Mouse (Mus musculus): ENCODE results near the gene Adamts17. TPM values are rescaled to one million over a fixed set of nuclear protein-coding genes. Genes with fewer than 3 reads are reported as not detected.

Gene Adamts17
- polyA plus RNA-seq, 1 experiment: 2.3 TPM

- H3K4me1 ChIP-seq (ENCODE audit: control insufficient read depth, insufficient read depth, low read length): no peaks in the 10 kb centered on the region
- H3K4me3 ChIP-seq (replicated peaks; ENCODE audit: control insufficient read depth, low read depth, low read length): no peak overlapping the region
- TF ChIP-seq POLR2A (IDR thresholded peaks at IDR 0.05; ENCODE audit: borderline replicate concordance, control insufficient read depth, low read depth, low read length) (no peak), CTCF (IDR thresholded peaks at IDR 0.05; ENCODE audit: control insufficient read depth, insufficient read depth, low read length) (no peak)
- WGBS: 85% methylated on average over 14 of the region's 14 CpGs
- H3K27ac ChIP-seq (ENCODE audit: control insufficient read depth, insufficient read depth, low read depth, low read length, poor library complexity): no peak overlapping the region
Measured at GRCm38 (mm10) chr7:66871940-66872511, 32.5 kb downstream of the Adamts17 start.

GRCm38 (mm10) chr7:66873235-66873634 is 33.7 kb downstream of the Adamts17 start:
- H3K27ac ChIP-seq (ENCODE audit: control insufficient read depth, insufficient read depth, low read depth, low read length, poor library complexity): no peak overlapping the region
- WGBS: 78% methylated on average over 2 of the region's 2 CpGs
- H3K4me1 ChIP-seq (ENCODE audit: control insufficient read depth, insufficient read depth, low read length): no peaks in the 10 kb centered on the region
- H3K4me3 ChIP-seq (replicated peaks; ENCODE audit: control insufficient read depth, low read depth, low read length): no peak overlapping the region
- TF ChIP-seq POLR2A (IDR thresholded peaks at IDR 0.05; ENCODE audit: borderline replicate concordance, control insufficient read depth, low read depth, low read length) (no peak), CTCF (IDR thresholded peaks at IDR 0.05; ENCODE audit: control insufficient read depth, insufficient read depth, low read length) (no peak)

- H3K4me3 ChIP-seq (replicated peaks; ENCODE audit: control insufficient read depth, low read depth, low read length): no peak overlapping the region
- TF ChIP-seq CTCF (IDR thresholded peaks at IDR 0.05; ENCODE audit: control insufficient read depth, insufficient read depth, low read length): no peak
- TF ChIP-seq POLR2A (IDR thresholded peaks at IDR 0.05; ENCODE audit: borderline replicate concordance, control insufficient read depth, low read depth, low read length): no peak
- WGBS: 76% methylated on average over 2 of the region's 2 CpGs
- no peaks in the 10 kb centered on the region for H3K4me1 ChIP-seq (ENCODE audit: control insufficient read depth, insufficient read depth, low read length)
- no peak overlapping the region for H3K27ac ChIP-seq (ENCODE audit: control insufficient read depth, insufficient read depth, low read depth, low read length, poor library complexity)
Measured at GRCm38 (mm10) chr7:66891431-66891830, 51.9 kb downstream of the Adamts17 start.

GRCm38 (mm10) chr7:66892096-66892495 is 52.6 kb downstream of the Adamts17 start:
- TF ChIP-seq POLR2A (IDR thresholded peaks at IDR 0.05; ENCODE audit: borderline replicate concordance, control insufficient read depth, low read depth, low read length): no peak
- TF ChIP-seq CTCF (IDR thresholded peaks at IDR 0.05; ENCODE audit: control insufficient read depth, insufficient read depth, low read length): no peak

GRCm38 (mm10) chr7:66902376-66902775 is 62.8 kb downstream of the Adamts17 start:
- Histone ChIP-seq H3K27ac (ENCODE audit: control insufficient read depth, insufficient read depth, low read depth, low read length, poor library complexity) (no peak overlapping the region), H3K4me1 (ENCODE audit: control insufficient read depth, insufficient read depth, low read length) (no peaks in the 10 kb centered on the region), H3K4me3 (replicated peaks; ENCODE audit: control insufficient read depth, low read depth, low read length) (no peak overlapping the region)
- 77% methylated on average over 7 of the region's 7 CpGs for WGBS
- no peak for TF ChIP-seq CTCF (IDR thresholded peaks at IDR 0.05; ENCODE audit: control insufficient read depth, insufficient read depth, low read length)
- no peak for TF ChIP-seq POLR2A (IDR thresholded peaks at IDR 0.05; ENCODE audit: borderline replicate concordance, control insufficient read depth, low read depth, low read length)

More at GRCm38 (mm10) chr7:66892096-66892495, 52.6 kb downstream of the Adamts17 start:
- H3K4me1 ChIP-seq (ENCODE audit: control insufficient read depth, insufficient read depth, low read length): no peaks in the 10 kb centered on the region
- H3K4me3 ChIP-seq (replicated peaks; ENCODE audit: control insufficient read depth, low read depth, low read length): no peak overlapping the region
- no peak overlapping the region for H3K27ac ChIP-seq (ENCODE audit: control insufficient read depth, insufficient read depth, low read depth, low read length, poor library complexity)
- WGBS: 79% methylated on average over 4 of the region's 4 CpGs

- 84% methylated on average over 5 of the region's 5 CpGs for WGBS
- H3K4me1 ChIP-seq (ENCODE audit: control insufficient read depth, insufficient read depth, low read length): no peaks in the 10 kb centered on the region
- H3K4me3 ChIP-seq (replicated peaks; ENCODE audit: control insufficient read depth, low read depth, low read length): no peak overlapping the region
- TF ChIP-seq POLR2A (IDR thresholded peaks at IDR 0.05; ENCODE audit: borderline replicate concordance, control insufficient read depth, low read depth, low read length): no peak
- TF ChIP-seq CTCF (IDR thresholded peaks at IDR 0.05; ENCODE audit: control insufficient read depth, insufficient read depth, low read length): no peak
- no peak overlapping the region for H3K27ac ChIP-seq (ENCODE audit: control insufficient read depth, insufficient read depth, low read depth, low read length, poor library complexity)
Measured at GRCm38 (mm10) chr7:66903014-66903413, 63.5 kb downstream of the Adamts17 start.

GRCm38 (mm10) chr7:66905941-66906340 is 66.4 kb downstream of the Adamts17 start:
- no peaks in the 10 kb centered on the region for H3K4me1 ChIP-seq (ENCODE audit: control insufficient read depth, insufficient read depth, low read length)
- TF ChIP-seq CTCF (IDR thresholded peaks at IDR 0.05; ENCODE audit: control insufficient read depth, insufficient read depth, low read length) (no peak), POLR2A (IDR thresholded peaks at IDR 0.05; ENCODE audit: borderline replicate concordance, control insufficient read depth, low read depth, low read length) (no peak)
- no peak overlapping the region for H3K4me3 ChIP-seq (replicated peaks; ENCODE audit: control insufficient read depth, low read depth, low read length)
- no peak overlapping the region for H3K27ac ChIP-seq (ENCODE audit: control insufficient read depth, insufficient read depth, low read depth, low read length, poor library complexity)
- WGBS: 81% methylated on average over 4 of the region's 4 CpGs

- Histone ChIP-seq H3K4me3 (replicated peaks; ENCODE audit: control insufficient read depth, low read depth, low read length) (no peak overlapping the region), H3K4me1 (ENCODE audit: control insufficient read depth, insufficient read depth, low read length) (no peaks in the 10 kb centered on the region), H3K27ac (ENCODE audit: control insufficient read depth, insufficient read depth, low read depth, low read length, poor library complexity) (no peak overlapping the region)
- 28% methylated on average over 5 of the region's 5 CpGs for WGBS
- TF ChIP-seq CTCF (IDR thresholded peaks at IDR 0.05; ENCODE audit: control insufficient read depth, insufficient read depth, low read length) (no peak), POLR2A (IDR thresholded peaks at IDR 0.05; ENCODE audit: borderline replicate concordance, control insufficient read depth, low read depth, low read length) (no peak)
Measured at GRCm38 (mm10) chr7:66912866-66913265, 73.3 kb downstream of the Adamts17 start.

GRCm38 (mm10) chr7:66923595-66923994 is 84.1 kb downstream of the Adamts17 start:
- WGBS: 88% methylated on average over 3 of the region's 3 CpGs
- no peaks in the 10 kb centered on the region for H3K4me1 ChIP-seq (ENCODE audit: control insufficient read depth, insufficient read depth, low read length)
- no peak overlapping the region for H3K4me3 ChIP-seq (replicated peaks; ENCODE audit: control insufficient read depth, low read depth, low read length)
- H3K27ac ChIP-seq (ENCODE audit: control insufficient read depth, insufficient read depth, low read depth, low read length, poor library complexity): no peak overlapping the region
- no peak for TF ChIP-seq POLR2A (IDR thresholded peaks at IDR 0.05; ENCODE audit: borderline replicate concordance, control insufficient read depth, low read depth, low read length)
- TF ChIP-seq CTCF (IDR thresholded peaks at IDR 0.05; ENCODE audit: control insufficient read depth, insufficient read depth, low read length): no peak

Measured in bone marrow, adult 2 months (tissue).